ENCODE assay signal across 8 mouse cellular contexts in the genomic region with DNA sequence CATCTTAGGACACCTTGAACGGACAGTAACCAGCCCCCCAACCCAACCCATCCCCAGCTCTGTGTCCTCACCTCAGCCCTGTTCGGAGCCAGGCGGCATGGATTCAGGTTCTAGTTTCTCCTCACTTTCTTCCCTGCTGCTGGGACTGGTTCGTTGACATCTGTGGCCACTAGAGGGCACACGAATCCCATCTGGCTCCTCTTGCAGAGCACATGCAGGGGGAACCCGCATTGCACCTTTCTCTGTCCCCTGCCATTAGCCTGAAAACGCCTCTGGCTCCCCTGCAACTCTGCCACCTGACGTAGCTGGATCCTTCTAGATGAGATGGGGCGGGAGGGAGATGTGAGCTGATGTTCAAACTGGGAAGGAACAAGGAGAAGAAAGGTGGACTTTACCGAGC. TPM values are rescaled to one million over a fixed set of nuclear protein-coding genes. Genes with fewer than 3 reads are reported as not detected.
DNase-seq lines count a peak whose midpoint lies in the region; ATAC-seq lines count a peak whose summit lies in the region.

No protein-coding gene starts in this region.

- peaks cover 41% of the 10 kb centered on the region for H3K4me1 ChIP-seq in embryonic facial prominence, embryonic 10.5 days
- peaks cover 18% of the 10 kb centered on the region for H3K4me1 ChIP-seq in limb, embryonic 11.5 days (ENCODE audit: control insufficient read depth, insufficient read depth, low read length)
- peaks cover 29% of the 10 kb centered on the region for H3K4me1 ChIP-seq in midbrain, embryonic 13.5 days (replicated peaks)

- H3K36me3 ChIP-seq in embryonic facial prominence, embryonic 10.5 days (replicated peaks) = peaks cover 6% of the 10 kb centered on the region; the same call in 1 of the 2 replicates
- peaks cover 4% of the 10 kb centered on the region; the same call in 1 of the 2 replicates for H3K36me3 ChIP-seq in limb, embryonic 11.5 days (ENCODE audit: control insufficient read depth, insufficient read depth, low read length)
- H3K36me3 ChIP-seq in midbrain, embryonic 13.5 days = peaks cover 18% of the 10 kb centered on the region

- WGBS in embryonic facial prominence, embryonic 10.5 days = 4% methylated on average over 10 of the region's 10 CpGs
- WGBS in limb, embryonic 11.5 days = 5% methylated on average over 10 of the region's 10 CpGs
- WGBS in midbrain, embryonic 13.5 days = 1% methylated on average over 10 of the region's 10 CpGs

- peak; percentile 10; the same call in 1 of the 2 replicates for ATAC-seq in limb, embryonic 11.5 days (ENCODE audit: insufficient number of reproducible peaks, low FRiP score, low TSS enrichment, low read depth)
- ATAC-seq in midbrain, embryonic 13.5 days = 0 out of 2 replicates have a peak, but pooled peaks have one; percentile 24

- H3K9ac ChIP-seq in limb, embryonic 11.5 days (ENCODE audit: low read length) = 0 out of 2 replicates have a peak overlapping the region, but pooled peaks have one; percentile 40
- H3K9ac ChIP-seq in midbrain, embryonic 13.5 days (replicated peaks) = peak overlapping the region; percentile 48; the same call in 1 of the 2 replicates

- peaks cover 58% of the 10 kb centered on the region for H3K27me3 ChIP-seq in embryonic facial prominence, embryonic 10.5 days (replicated peaks; ENCODE audit: low read depth, poor library complexity, severe bottlenecking)
- no peaks in the 10 kb centered on the region for H3K27me3 ChIP-seq in limb, embryonic 11.5 days (ENCODE audit: control insufficient read depth, insufficient read depth, low read length)
- H3K27me3 ChIP-seq in midbrain, embryonic 13.5 days = peaks cover 11% of the 10 kb centered on the region; the same call in 1 of the 2 replicates

- no peaks in the 10 kb centered on the region for H3K9me3 ChIP-seq in embryonic facial prominence, embryonic 10.5 days
- no peaks in the 10 kb centered on the region for H3K9me3 ChIP-seq in limb, embryonic 11.5 days (ENCODE audit: control insufficient read depth, low read length)
- no peaks in the 10 kb centered on the region for H3K9me3 ChIP-seq in midbrain, embryonic 13.5 days

- H3K4me3 ChIP-seq in embryonic facial prominence, embryonic 10.5 days = peak overlapping the region; percentile 1; the same call in 1 of the 2 replicates
- H3K4me3 ChIP-seq in limb, embryonic 11.5 days (ENCODE audit: low read depth, low read length) = no peak overlapping the region
- peak overlapping the region; percentile 11; the same call in 1 of the 2 replicates for H3K4me3 ChIP-seq in midbrain, embryonic 13.5 days (replicated peaks)

- peak; percentile 70 to 89 for DNase-seq in adrenal gland, adult (ENCODE audit: inconsistent age in 2 of 2, low spot score in 1 of 2)
- no peak for DNase-seq in adrenal gland, adult 8-10 months
- peak; percentile 82 for DNase-seq in embryonic facial prominence, embryonic 10.5 days (ENCODE audit: low spot score)
- peak; percentile 71 to 84 for DNase-seq in heart, adult 18-20 months
- peak; percentile 80 for DNase-seq in kidney, adult 18-20 months
- DNase-seq in limb, embryonic 11.5 days (ENCODE audit: low spot score) = peak; percentile 87
- peak; percentile 71 to 78 for DNase-seq in spleen, adult 18-20 months

- H3K4me2 ChIP-seq in limb, embryonic 11.5 days (ENCODE audit: low read depth, severe bottlenecking) = peak overlapping the region; percentile 27; the same call in 1 of the 2 replicates
- H3K4me2 ChIP-seq in midbrain, embryonic 13.5 days (replicated peaks) = peak overlapping the region; percentile 36

- H3K27ac ChIP-seq in embryonic facial prominence, embryonic 10.5 days (replicated peaks) = no peak overlapping the region
- H3K27ac ChIP-seq in limb, embryonic 11.5 days (replicated peaks; ENCODE audit: low read depth, low read length) = no peak overlapping the region
- no peak overlapping the region for H3K27ac ChIP-seq in midbrain, embryonic 13.5 days

RNA-seq across cellular contexts. Expression of gene Scn2b, which starts 4.2 kb away (rescaled TPM):
- 10 to 100 TPM in 3 of 4 experiments, 1 to 10 TPM in 1; 9.1 to 14.4 (median 13.9) TPM for total RNA-seq in adrenal gland, adult 8-10 months (2022)
- polyA plus RNA-seq in embryonic facial prominence, embryonic 10.5 days (2016; fragmentation: Nextera tagmentation; extraction: Ambion mirVana) = 6.7 and 7.3 TPM in 2 replicates
- 1 to 10 TPM; 1.3 to 1.7 TPM for total RNA-seq in heart, adult 18-20 months (2021)
- 8.0 and 9.3 TPM in 2 replicates for polyA plus RNA-seq in limb, embryonic 11.5 days (2014; fragmentation: Nextera tagmentation; extraction: Ambion mirVana)
- polyA plus RNA-seq in midbrain, embryonic 13.5 days (2015; fragmentation: Nextera tagmentation; extraction: Ambion mirVana) = 6.6 and 7.2 TPM in 2 replicates

RNA-seq across cellular contexts. Expression of gene Scn4b, which starts 16.4 kb away (rescaled TPM):
- total RNA-seq in adrenal gland, adult 8-10 months (2022) = 1 to 10 TPM; 1.2 to 1.7 (median 1.5) TPM
- polyA plus RNA-seq in embryonic facial prominence, embryonic 10.5 days (2016; fragmentation: Nextera tagmentation; extraction: Ambion mirVana) = 0.48 and 0.79 TPM in 2 replicates
- total RNA-seq in heart, adult 18-20 months (2021) = 10 to 100 TPM; 29.9 to 30.4 TPM
- polyA plus RNA-seq in limb, embryonic 11.5 days (2014; fragmentation: Nextera tagmentation; extraction: Ambion mirVana) = 0.24 and 0.35 TPM in 2 replicates
- 0.13 and 0.17 TPM in 2 replicates for polyA plus RNA-seq in midbrain, embryonic 13.5 days (2015; fragmentation: Nextera tagmentation; extraction: Ambion mirVana)

RNA-seq across cellular contexts. Expression of gene Jaml, which starts 42.8 kb away (rescaled TPM):
- total RNA-seq in adrenal gland, adult 8-10 months (2022) = 1 to 10 TPM; 2.2 to 3.9 (median 2.9) TPM
- polyA plus RNA-seq in embryonic facial prominence, embryonic 10.5 days (2016; fragmentation: Nextera tagmentation; extraction: Ambion mirVana) = 0.96 and 1.4 TPM in 2 replicates
- 1 to 10 TPM in 1 of 2 experiments, under 1 TPM in 1; 0.40 to 1.4 TPM for total RNA-seq in heart, adult 18-20 months (2021)
- 2.1 and 2.6 TPM in 2 replicates for polyA plus RNA-seq in limb, embryonic 11.5 days (2014; fragmentation: Nextera tagmentation; extraction: Ambion mirVana)
- polyA plus RNA-seq in midbrain, embryonic 13.5 days (2015; fragmentation: Nextera tagmentation; extraction: Ambion mirVana) = 0.27 and 0.51 TPM in 2 replicates
